Mouse (Mus musculus) kidney, adult 2 months (tissue): Measurements from ENCODE around the gene Lgi2. TPM values are rescaled to one million over a fixed set of nuclear protein-coding genes. Genes with fewer than 3 reads are reported as not detected.
A peak's percentile ranks its signal among the peaks of the same experiment; 100 is the strongest.

Experiments
- DNase-seq: peaks from one replicate; pipeline ENCODE4 v3.0.0; 2021
- H3K27ac ChIP-seq: fragments of 200-500 bp; 2 replicates; pipeline ENCODE4 v1.5.1; 2012; ENCODE audit warnings: low read depth, low read length, control low read depth, inconsistent platforms; ENCODE audit not compliant: insufficient read depth
- H3K27me3 ChIP-seq: fragments of 200-500 bp; replicated peaks from 2 replicates; pipeline ENCODE4 v1.6.1; 2012; ENCODE audit warnings: mild to moderate bottlenecking, moderate library complexity, low read length, inconsistent platforms; ENCODE audit not compliant: control insufficient read depth, insufficient read depth
- H3K36me3 ChIP-seq: fragments of 200-500 bp; 2 replicates; pipeline ENCODE4 v1.6.1; 2012; ENCODE audit warnings: mild to moderate bottlenecking, moderate library complexity, low read length, inconsistent platforms; ENCODE audit not compliant: control insufficient read depth, insufficient read depth
- H3K4me1 ChIP-seq: fragments of 200-500 bp; 2 replicates; pipeline ENCODE4 v1.6.1; 2011; ENCODE audit warnings: low read length; ENCODE audit not compliant: control insufficient read depth, insufficient read depth
- H3K4me3 ChIP-seq: fragments of 200-500 bp; 2 replicates; pipeline ENCODE4 v1.5.1; 2011; ENCODE audit warnings: mild to moderate bottlenecking, low read depth, low read length, control low read depth; ENCODE audit not compliant: insufficient read depth
- CTCF ChIP-seq: fragments of 200-500 bp; conservative IDR thresholded peaks from 2 replicates; pipeline ENCODE4 v1.5.1; 2011; ENCODE audit warnings: low read depth, mild to moderate bottlenecking, control low read depth, low read length, moderate library complexity, mixed read lengths; ENCODE audit not compliant: insufficient read depth, insufficient read length
- POLR2A ChIP-seq: fragments of 200-500 bp; IDR thresholded peaks from one replicate; pipeline ENCODE4 v1.6.1; 2011; ENCODE audit warnings: low read depth, low read length, control low read depth
- WGBS: fragments of 180-500 bp; shearing (Covaris S2); methylation state at CpG from one replicate; pipeline ENCODE4 v1.1.7; 2018; 5-methylcytosine and 5-hydroxymethylcytosine counted together
- polyA plus RNA-seq: library from polyadenylated mRNA; depleted of rRNA; stranded (reverse); fragments of >200 nt; gene quantifications from 2 replicates; pipeline ENCODE4 v1.2.3, GENCODE M21; 2012

Gene Lgi2
- polyA plus RNA-seq, 1 experiment, result 0.25 TPM

DNA sequence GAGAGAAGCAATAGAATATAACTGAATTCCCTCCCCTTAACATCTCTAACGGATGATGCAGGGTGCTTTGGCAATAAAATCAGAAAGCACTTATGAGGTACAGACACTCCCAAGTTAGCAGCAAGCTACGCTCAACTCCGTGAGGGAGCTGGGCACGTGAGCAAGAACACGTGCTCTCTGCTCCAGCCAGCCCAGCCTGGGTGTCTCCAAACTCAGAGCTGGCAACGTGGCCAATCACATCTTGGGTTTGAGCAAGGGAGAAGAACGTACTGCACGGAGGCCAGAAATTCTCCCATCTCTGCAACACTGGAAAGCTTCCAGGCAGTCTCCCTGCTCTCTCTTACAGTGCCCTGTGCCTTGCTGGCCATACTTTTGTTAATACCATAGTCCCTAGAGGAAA lies 6.0 kb downstream of the Lgi2 start:
- WGBS, result 78% methylated on average over 8 of the region's 8 CpGs
- no peak for DNase-seq

DNA sequence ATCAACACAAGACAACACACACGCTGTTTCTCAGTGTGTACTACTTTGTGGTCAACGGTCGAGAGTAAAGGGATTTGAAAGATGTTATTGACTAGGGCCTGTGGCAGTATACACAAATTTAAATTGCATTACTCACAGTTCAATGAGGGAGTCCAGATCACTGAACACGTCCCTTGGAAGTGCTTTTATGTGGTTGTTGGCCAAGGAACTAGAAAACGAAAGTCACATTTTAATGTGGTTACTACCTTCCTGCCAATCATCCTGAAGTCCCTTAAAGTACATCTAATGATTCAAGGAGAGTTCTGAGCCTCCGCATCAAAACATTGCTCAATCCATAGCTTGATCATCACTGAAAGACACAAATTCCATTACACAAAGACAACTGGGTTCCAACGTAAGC lies 10.7 kb downstream of the Lgi2 start:
- WGBS, result 73% methylated on average over 7 of the region's 7 CpGs

More for the DNA sequence above, 6.0 kb downstream of the Lgi2 start:
- H3K27me3 ChIP-seq, result no peaks in the 10 kb centered on the region
- H3K27ac ChIP-seq, result no peak overlapping the region
- H3K36me3 ChIP-seq, result no peaks in the 10 kb centered on the region
- no peak overlapping the region for H3K4me3 ChIP-seq
- no peaks in the 10 kb centered on the region for H3K4me1 ChIP-seq
- no peak for TF ChIP-seq POLR2A

DNA sequence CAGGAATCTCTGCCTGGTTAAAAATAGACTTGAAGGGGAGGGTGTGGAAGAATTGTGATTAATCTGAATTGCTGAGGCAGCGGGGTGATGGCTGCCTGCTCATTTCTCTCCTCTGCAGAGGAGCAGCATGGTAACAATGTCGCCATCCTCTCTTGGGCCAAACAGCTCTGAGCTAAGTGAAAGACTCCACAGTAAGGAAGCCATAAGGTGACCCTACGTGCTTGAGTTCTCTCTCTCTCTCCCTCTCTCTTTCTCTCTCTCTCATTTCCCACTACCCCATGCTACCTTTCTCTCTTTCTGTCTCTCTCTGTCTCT lies 15.0 kb downstream of the Lgi2 start:
- Histone ChIP-seq H3K4me1 (no peaks in the 10 kb centered on the region), H3K27me3 (no peaks in the 10 kb centered on the region), H3K36me3 (no peaks in the 10 kb centered on the region), H3K27ac (no peak overlapping the region), H3K4me3 (no peak overlapping the region)
- no peak for DNase-seq
- WGBS, result 70% methylated on average over 3 of the region's 3 CpGs
- no peak for TF ChIP-seq POLR2A
- no peak for TF ChIP-seq CTCF

More for the DNA sequence above, 10.7 kb downstream of the Lgi2 start:
- Histone ChIP-seq H3K4me3 (no peak overlapping the region), H3K27me3 (no peaks in the 10 kb centered on the region), H3K27ac (no peak overlapping the region), H3K36me3 (no peaks in the 10 kb centered on the region), H3K4me1 (no peaks in the 10 kb centered on the region)
- TF ChIP-seq POLR2A (no peak), CTCF (no peak)
- DNase-seq, result no peak

DNA sequence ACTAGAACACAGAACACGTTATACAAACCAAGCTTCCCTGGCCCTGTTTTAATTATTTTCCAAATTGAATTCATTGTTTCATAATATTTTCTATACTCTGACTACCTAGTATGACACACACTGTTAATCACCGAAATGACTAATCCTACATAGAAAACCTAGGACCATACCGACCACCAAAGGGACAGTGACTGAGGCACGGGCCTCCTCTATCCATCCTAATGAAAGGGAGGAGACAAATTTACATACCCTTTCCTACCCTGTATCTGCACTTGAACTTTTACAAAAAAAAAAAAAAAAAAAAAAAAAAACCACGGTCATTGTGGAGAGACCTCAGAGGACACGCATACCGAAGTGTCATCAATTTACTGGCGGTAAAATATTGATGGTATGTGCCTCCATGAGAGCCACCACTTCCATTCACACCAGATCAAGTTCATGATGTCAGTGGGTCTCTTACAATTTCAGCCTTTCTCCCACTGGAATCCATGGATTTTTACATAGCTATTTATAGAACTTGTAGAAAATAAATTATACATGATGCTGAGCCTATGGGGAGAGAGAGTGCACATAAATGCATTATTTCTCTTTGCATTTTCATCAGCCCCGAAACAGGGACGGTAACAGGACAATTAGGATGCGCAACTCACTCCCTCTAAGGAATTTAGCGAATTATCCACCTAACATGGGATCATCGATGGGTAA lies 15.5 kb downstream of the Lgi2 start:
- Histone ChIP-seq H3K27ac (no peak overlapping the region), H3K4me3 (no peak overlapping the region), H3K36me3 (no peaks in the 10 kb centered on the region), H3K27me3 (no peaks in the 10 kb centered on the region), H3K4me1 (no peaks in the 10 kb centered on the region)
- no peak for TF ChIP-seq POLR2A
- TF ChIP-seq CTCF, result no peak
- no peak for DNase-seq
- WGBS, result 72% methylated on average over 13 of the region's 13 CpGs

DNA sequence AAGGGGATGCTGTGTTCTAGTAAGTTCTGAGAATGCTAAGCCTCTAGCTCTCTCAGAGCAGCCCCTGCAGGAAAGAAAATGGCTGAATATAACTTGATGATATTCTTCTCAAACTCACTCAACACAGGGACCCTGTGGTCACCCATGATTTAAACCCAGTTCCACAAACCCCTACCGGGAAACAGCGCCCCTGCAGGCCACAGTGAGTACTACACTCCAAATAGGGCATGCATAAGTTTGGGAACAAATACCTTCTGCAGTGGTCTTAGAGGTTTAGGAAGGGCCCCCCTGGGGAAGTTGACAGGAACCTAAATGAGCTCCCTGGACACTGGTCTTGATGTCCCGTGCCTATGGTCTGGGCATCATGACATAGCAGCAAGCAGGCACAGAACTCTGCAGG lies 19.3 kb downstream of the Lgi2 start:
- Histone ChIP-seq H3K36me3 (no peaks in the 10 kb centered on the region), H3K4me3 (no peak overlapping the region), H3K4me1 (no peaks in the 10 kb centered on the region), H3K27me3 (no peaks in the 10 kb centered on the region), H3K27ac (no peak overlapping the region)
- WGBS, result 55% methylated on average over 3 of the region's 3 CpGs
- DNase-seq, result no peak
- TF ChIP-seq POLR2A, result no peak
- peak; percentile 56 for TF ChIP-seq CTCF

DNA sequence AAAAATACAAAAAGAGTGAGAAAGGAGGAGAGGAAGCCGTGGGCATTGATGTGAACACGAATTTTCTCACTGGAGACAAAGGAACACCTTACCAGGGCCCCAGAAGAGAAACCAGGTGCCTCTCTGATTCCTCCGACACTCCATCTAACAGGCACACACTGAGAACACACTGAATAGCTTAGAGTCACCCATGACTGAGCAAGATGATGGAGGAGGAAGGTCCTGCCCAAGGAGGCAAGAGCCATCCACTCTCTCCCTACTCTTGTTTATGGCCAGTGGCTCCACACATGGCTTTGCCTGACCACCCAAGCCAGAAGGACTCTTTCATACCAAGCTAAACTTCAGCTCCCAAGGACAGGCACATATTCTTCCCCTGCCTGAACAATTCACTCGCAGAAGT lies 22.5 kb downstream of the Lgi2 start:
- H3K4me1 ChIP-seq, result no peaks in the 10 kb centered on the region
- no peaks in the 10 kb centered on the region for H3K27me3 ChIP-seq
- H3K4me3 ChIP-seq, result no peak overlapping the region
- DNase-seq, result no peak
- no peaks in the 10 kb centered on the region for H3K36me3 ChIP-seq
- WGBS, result 59% methylated on average over 4 of the region's 4 CpGs
- TF ChIP-seq CTCF (no peak), POLR2A (no peak)
- no peak overlapping the region for H3K27ac ChIP-seq

DNA sequence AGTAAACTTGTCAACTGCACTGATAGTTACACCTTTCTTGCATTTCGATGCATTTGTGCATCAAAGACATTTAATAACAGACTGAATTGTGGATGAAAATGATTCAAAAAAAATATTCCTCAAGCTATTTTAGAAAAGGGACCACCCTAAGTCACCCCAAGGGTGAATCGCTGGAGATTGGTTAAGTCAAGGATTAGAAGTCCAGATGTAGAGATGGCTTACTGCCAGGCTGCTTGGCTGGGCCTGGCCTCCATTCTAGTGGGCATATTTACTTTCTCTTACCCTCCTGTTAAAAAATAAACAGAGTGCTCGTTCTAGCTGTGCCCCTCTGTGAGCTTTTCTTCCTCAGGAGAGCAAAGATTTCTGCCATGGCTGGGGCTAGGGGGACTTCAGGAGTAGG lies 26.1 kb downstream of the Lgi2 start:
- Histone ChIP-seq H3K27me3 (no peaks in the 10 kb centered on the region), H3K27ac (no peak overlapping the region), H3K4me3 (no peak overlapping the region), H3K36me3 (no peaks in the 10 kb centered on the region), H3K4me1 (peaks cover 4% of the 10 kb centered on the region; the same call in 1 of the 2 replicates)
- no peak for TF ChIP-seq CTCF
- TF ChIP-seq POLR2A, result no peak
- 60% methylated on average over 3 of the region's 3 CpGs for WGBS
- no peak for DNase-seq
